Mouse (Mus musculus): ENCODE data around the gene Zfp777. TPM values are rescaled to one million over a fixed set of nuclear protein-coding genes. Genes with fewer than 3 reads are reported as not detected.

Gene Zfp777
- total RNA-seq, 2 experiments from 2014 or later, result 30.8 to 41.9 TPM

- intact Hi-C loops (cut with DNase I), result loop anchor here (5.0 kb wide), 1 partner anchor 40 kb away; the partner anchor contains the start of gene Zfp746
- peak in 1 of 2 experiments; percentile 18 for DNase-seq (ENCODE audit: low spot score in 2 of 2)
Observed at GRCm38 (mm10) chr6:48047450-48048351, 1.0 kb downstream of the Zfp777 start.

GRCm38 (mm10) chr6:48047114-48047449 lies 1.6 kb downstream of the Zfp777 start:
- DNase-seq (ENCODE audit: low spot score in 2 of 2), result peak in 1 of 2 experiments; percentile 7
- intact Hi-C loops (cut with DNase I), result loop anchor here (5.0 kb wide), 1 partner anchor 40 kb away; the partner anchor contains the start of gene Zfp746

- DNase-seq (ENCODE audit: low spot score in 2 of 2), result no peak
- intact Hi-C loops (cut with DNase I), result no loop called here
Observed at GRCm38 (mm10) chr6:48032661-48033060, 16.1 kb downstream of the Zfp777 start.

GRCm38 (mm10) chr6:48025905-48026660 lies 22.6 kb downstream of the Zfp777 start:
- intact Hi-C loops (cut with DNase I), result no loop called here
- no peak for DNase-seq (ENCODE audit: low spot score in 2 of 2)

GRCm38 (mm10) chr6:48024994-48025345 lies 23.7 kb downstream of the Zfp777 start:
- intact Hi-C loops (cut with DNase I), result loop anchor here (5.0 kb wide), 1 partner anchor 62 kb away; the partner anchor contains the start of gene Zfp746
- no peak for DNase-seq (ENCODE audit: low spot score in 2 of 2)

- intact Hi-C loops (cut with DNase I), result loop anchor here (5.0 kb wide), 1 partner anchor 63 kb away; the partner anchor contains the start of gene Zfp746
- no peak for DNase-seq (ENCODE audit: low spot score in 2 of 2)
Observed at GRCm38 (mm10) chr6:48024330-48024993, 24.2 kb downstream of the Zfp777 start.

- intact Hi-C loops (cut with DNase I), result loop anchor here (5.0 kb wide), 1 partner anchor 65 kb away; the partner anchor contains the start of gene Zfp746
- no peak for DNase-seq (ENCODE audit: low spot score in 2 of 2)
Observed at GRCm38 (mm10) chr6:48022672-48023071, 26.0 kb downstream of the Zfp777 start.

- DNase-seq (ENCODE audit: low spot score in 2 of 2), result no peak
- intact Hi-C loops (cut with DNase I), result loop anchor here (5.0 kb wide), 1 partner anchor 66 kb away; the partner anchor contains the start of gene Zfp746
Observed at GRCm38 (mm10) chr6:48021678-48022077, 27.0 kb downstream of the Zfp777 start.

GRCm38 (mm10) chr6:48020006-48020405 lies 28.7 kb downstream of the Zfp777 start:
- DNase-seq (ENCODE audit: low spot score in 2 of 2), result peak in 1 of 2 experiments; percentile 39
- intact Hi-C loops (cut with DNase I), result loop anchor here (5.0 kb wide), 1 partner anchor 67 kb away; the partner anchor contains the start of gene Zfp746

GRCm38 (mm10) chr6:48016841-48017240 lies 31.9 kb downstream of the Zfp777 start:
- intact Hi-C loops (cut with DNase I), result no loop called here
- no peak for DNase-seq (ENCODE audit: low spot score in 2 of 2)

- intact Hi-C loops (cut with DNase I), result no loop called here
- DNase-seq (ENCODE audit: low spot score in 2 of 2), result peak; percentile 67 to 79
Observed at GRCm38 (mm10) chr6:48016090-48016521, 32.6 kb downstream of the Zfp777 start.

- intact Hi-C loops (cut with DNase I), result no loop called here
- no peak for DNase-seq (ENCODE audit: low spot score in 2 of 2)
Observed at GRCm38 (mm10) chr6:48010727-48011126, 38.0 kb downstream of the Zfp777 start.

- intact Hi-C loops (cut with DNase I), result no loop called here
- no peak for DNase-seq (ENCODE audit: low spot score in 2 of 2)
Observed at GRCm38 (mm10) chr6:47995661-47996060, 53.0 kb downstream of the Zfp777 start.

- no peak for DNase-seq (ENCODE audit: low spot score in 2 of 2)
Observed at GRCm38 (mm10) chr6:47983936-47984335, 64.8 kb downstream of the Zfp777 start.

GRCm38 (mm10) chr6:47978897-47979368 lies 69.8 kb downstream of the Zfp777 start:
- intact Hi-C loops (cut with DNase I), result no loop called here
- peak; percentile 77 to 79 for DNase-seq (ENCODE audit: low spot score in 2 of 2)

More at GRCm38 (mm10) chr6:47983936-47984335, 64.8 kb downstream of the Zfp777 start:
- intact Hi-C loops (cut with DNase I), result no loop called here

GRCm38 (mm10) chr6:47974599-47974998 lies 74.1 kb downstream of the Zfp777 start:
- intact Hi-C loops (cut with DNase I), result no loop called here
- DNase-seq (ENCODE audit: low spot score in 2 of 2), result no peak

All from left cerebral cortex, postnatal 14 days (tissue).